Mouse (Mus musculus) kidney, adult 2 months (tissue): ENCODE results near the gene Spdye4c. TPM values are rescaled to one million over a fixed set of nuclear protein-coding genes. Genes with fewer than 3 reads are reported as not detected.

Experiments used
- DNase-seq: peaks from one replicate; pipeline ENCODE4 v3.0.0; 2021
- H3K27ac ChIP-seq: fragments of 200-500 bp; 2 replicates; pipeline ENCODE4 v1.5.1; 2012; ENCODE audit warnings: low read depth, low read length, control low read depth, inconsistent platforms; ENCODE audit not compliant: insufficient read depth
- H3K27me3 ChIP-seq: fragments of 200-500 bp; replicated peaks from 2 replicates; pipeline ENCODE4 v1.6.1; 2012; ENCODE audit warnings: mild to moderate bottlenecking, moderate library complexity, low read length, inconsistent platforms; ENCODE audit not compliant: control insufficient read depth, insufficient read depth
- H3K36me3 ChIP-seq: fragments of 200-500 bp; 2 replicates; pipeline ENCODE4 v1.6.1; 2012; ENCODE audit warnings: mild to moderate bottlenecking, moderate library complexity, low read length, inconsistent platforms; ENCODE audit not compliant: control insufficient read depth, insufficient read depth
- H3K4me1 ChIP-seq: fragments of 200-500 bp; 2 replicates; pipeline ENCODE4 v1.6.1; 2011; ENCODE audit warnings: low read length; ENCODE audit not compliant: control insufficient read depth, insufficient read depth
- H3K4me3 ChIP-seq: fragments of 200-500 bp; 2 replicates; pipeline ENCODE4 v1.5.1; 2011; ENCODE audit warnings: mild to moderate bottlenecking, low read depth, low read length, control low read depth; ENCODE audit not compliant: insufficient read depth
- CTCF ChIP-seq: fragments of 200-500 bp; conservative IDR thresholded peaks from 2 replicates; pipeline ENCODE4 v1.5.1; 2011; ENCODE audit warnings: low read depth, mild to moderate bottlenecking, control low read depth, low read length, moderate library complexity, mixed read lengths; ENCODE audit not compliant: insufficient read depth, insufficient read length
- POLR2A ChIP-seq: fragments of 200-500 bp; IDR thresholded peaks from one replicate; pipeline ENCODE4 v1.6.1; 2011; ENCODE audit warnings: low read depth, low read length, control low read depth
- whole genome bisulfite sequencing: fragments of 180-500 bp; shearing (Covaris S2); methylation state at CpG from one replicate; pipeline ENCODE4 v1.1.7; 2018; 5-methylcytosine and 5-hydroxymethylcytosine counted together
- polyA plus RNA-seq: library from polyadenylated mRNA; depleted of rRNA; stranded (reverse); fragments of >200 nt; gene quantifications from 2 replicates; pipeline ENCODE4 v1.2.3, GENCODE M21; 2012

Spdye4c gene
- polyA plus RNA-seq, 1 experiment: not detected

GRCm38 (mm10) chr2:128549963-128550362, 41.0 kb upstream of the Spdye4c start:
- Histone ChIP-seq H3K36me3 (no peaks in the 10 kb centered on the region), H3K4me1 (no peaks in the 10 kb centered on the region), H3K27ac (no peak overlapping the region), H3K27me3 (no peaks in the 10 kb centered on the region), H3K4me3 (no peak overlapping the region)
- TF ChIP-seq CTCF (no peak), POLR2A (no peak)
- 38% methylated on average over 6 of the region's 6 CpGs for WGBS
- DNase-seq: no peak

DNA sequence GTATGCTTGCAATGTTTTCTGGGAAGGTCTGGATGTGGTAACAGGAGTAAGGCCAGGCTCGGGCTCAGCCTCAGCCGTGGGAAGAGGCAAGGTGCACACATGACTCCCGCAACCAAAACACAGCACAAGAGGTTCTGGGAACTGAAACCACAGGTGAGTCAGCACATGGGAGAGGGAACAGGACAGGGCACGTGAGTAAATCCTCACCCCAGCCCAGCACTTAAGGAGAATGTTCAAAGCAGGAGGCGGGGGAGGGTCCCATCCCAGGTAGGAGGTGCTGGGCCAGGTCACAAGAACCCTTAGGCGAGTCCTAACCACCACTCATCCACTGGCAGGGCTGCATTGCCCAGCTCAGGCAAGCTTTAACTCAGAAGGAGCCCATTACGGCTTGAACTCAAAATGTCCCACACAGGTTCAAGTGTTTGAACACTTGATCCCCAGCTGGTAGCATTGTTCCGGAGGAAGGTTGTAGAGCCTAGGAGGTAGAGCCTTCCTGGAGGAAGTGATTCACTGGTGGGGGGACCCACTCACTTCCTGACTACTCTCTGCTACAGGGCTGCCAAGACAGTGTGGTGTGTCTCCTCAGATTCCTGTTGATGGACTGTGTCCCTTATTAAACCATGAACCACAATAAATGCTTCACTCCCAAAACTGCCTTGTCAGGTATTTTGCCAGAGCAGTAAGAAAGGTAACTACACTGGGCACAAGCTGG, 38.8 kb upstream of the Spdye4c start:
- WGBS: 85% methylated on average over 8 of the region's 8 CpGs
- Histone ChIP-seq H3K27ac (no peak overlapping the region), H3K27me3 (no peaks in the 10 kb centered on the region), H3K4me1 (no peaks in the 10 kb centered on the region), H3K36me3 (no peaks in the 10 kb centered on the region), H3K4me3 (no peak overlapping the region)
- no peak for TF ChIP-seq POLR2A
- TF ChIP-seq CTCF: no peak
- DNase-seq: no peak

- 86% methylated on average over 8 of the region's 8 CpGs for WGBS
- TF ChIP-seq CTCF (no peak), POLR2A (no peak)
- no peak overlapping the region for H3K4me3 ChIP-seq
- no peaks in the 10 kb centered on the region for H3K27me3 ChIP-seq
- DNase-seq: no peak
- H3K36me3 ChIP-seq: no peaks in the 10 kb centered on the region
- H3K27ac ChIP-seq: no peak overlapping the region
- H3K4me1 ChIP-seq: no peaks in the 10 kb centered on the region
These were observed 38.0 kb upstream of the Spdye4c start for GRCm38 (mm10) chr2:128552798-128553720.

DNA sequence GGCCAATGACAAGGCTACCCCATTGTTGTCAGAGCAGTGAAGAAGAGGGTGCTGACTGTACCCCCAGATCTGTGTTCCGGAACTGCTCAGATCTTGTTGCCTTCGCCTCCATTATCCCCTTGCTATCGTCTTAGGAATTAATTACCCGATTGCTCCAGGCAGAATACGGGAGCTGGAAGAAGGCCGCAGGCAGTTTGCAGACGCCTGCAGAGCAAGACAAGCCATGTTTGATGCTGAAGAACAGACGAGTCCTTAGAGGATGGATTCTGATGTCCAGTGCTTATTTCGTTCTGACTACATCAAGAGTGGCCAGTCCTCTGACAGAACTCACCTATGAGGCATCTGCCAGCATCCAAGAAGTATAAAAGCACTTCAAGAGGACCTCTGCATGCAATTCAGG, 35.9 kb upstream of the Spdye4c start:
- Histone ChIP-seq H3K4me1 (no peaks in the 10 kb centered on the region), H3K27ac (no peak overlapping the region), H3K36me3 (no peaks in the 10 kb centered on the region), H3K27me3 (no peaks in the 10 kb centered on the region), H3K4me3 (no peak overlapping the region)
- 89% methylated on average over 9 of the region's 9 CpGs for WGBS
- TF ChIP-seq POLR2A (no peak), CTCF (no peak)
- no peak for DNase-seq

DNA sequence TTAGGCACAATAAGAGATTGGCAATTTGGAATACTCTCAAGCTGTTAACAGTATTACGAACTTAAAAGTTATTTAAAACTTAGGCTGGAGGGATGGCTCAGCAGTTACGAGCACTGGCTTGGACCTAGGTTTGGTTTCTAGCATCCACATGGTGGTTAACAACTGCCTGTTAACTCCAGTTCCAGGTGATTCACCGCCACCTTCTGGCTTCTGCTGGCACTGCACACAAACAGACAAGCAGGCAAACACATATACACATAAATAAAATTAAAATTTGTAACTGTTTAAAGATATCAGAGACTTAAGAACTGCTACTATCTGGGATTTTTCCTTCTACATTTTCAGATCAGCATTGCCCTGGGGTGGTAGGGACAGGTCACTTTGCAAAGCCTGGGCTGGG, 26.8 kb upstream of the Spdye4c start:
- Histone ChIP-seq H3K27ac (no peak overlapping the region), H3K4me3 (no peak overlapping the region), H3K4me1 (no peaks in the 10 kb centered on the region), H3K36me3 (no peaks in the 10 kb centered on the region), H3K27me3 (no peaks in the 10 kb centered on the region)
- WGBS: 90% methylated on average over 3 of the region's 3 CpGs
- no peak for DNase-seq
- TF ChIP-seq POLR2A (no peak), CTCF (peak; percentile 26; the same call in 1 of the 2 replicates)

GRCm38 (mm10) chr2:128565904-128566303, 25.1 kb upstream of the Spdye4c start:
- Histone ChIP-seq H3K27ac (no peak overlapping the region), H3K27me3 (no peaks in the 10 kb centered on the region), H3K4me1 (no peaks in the 10 kb centered on the region), H3K4me3 (no peak overlapping the region), H3K36me3 (no peaks in the 10 kb centered on the region)
- DNase-seq: peak; percentile 5
- WGBS: 44% methylated on average over 8 of the region's 8 CpGs
- no peak for TF ChIP-seq CTCF

GRCm38 (mm10) chr2:128566304-128567147, 24.5 kb upstream of the Spdye4c start:
- no peaks in the 10 kb centered on the region for H3K4me1 ChIP-seq
- 62% methylated on average over 10 of the region's 10 CpGs for WGBS
- no peak overlapping the region for H3K27ac ChIP-seq
- no peak overlapping the region for H3K4me3 ChIP-seq
- DNase-seq: peak; percentile 29
- TF ChIP-seq POLR2A (no peak), CTCF (peak; percentile 34; the same call in 1 of the 2 replicates)
- no peaks in the 10 kb centered on the region for H3K36me3 ChIP-seq
- H3K27me3 ChIP-seq: no peaks in the 10 kb centered on the region
